Mouse (Mus musculus) left cerebral cortex, adult 18-20 months (tissue): ENCODE data around the gene Top2a. TPM values are rescaled to one million over a fixed set of nuclear protein-coding genes. Genes with fewer than 3 reads are reported as not detected.

ENCODE experiments used
- DNase-seq, 2 experiments: peaks; one replicate each; pipeline ENCODE4 v3.0.0; 2021 to 2022; ENCODE audit warnings: low spot score in 2 of 2, mixed read lengths in 1 of 2
- total RNA-seq, 2 experiments: library from RNA; stranded (reverse); gene quantifications; 2 replicates each; pipeline ENCODE4 v1.2.3; 2021

Top2a gene
- total RNA-seq, 2 experiments from 2014 or later, result 0.40 to 0.67 TPM

- DNase-seq, result no peak
Observed at GRCm38 (mm10) chr11:98964616-98965415, 59.2 kb downstream of the Top2a start.

GRCm38 (mm10) chr11:98964201-98964615 is 59.8 kb downstream of the Top2a start:
- no peak for DNase-seq

GRCm38 (mm10) chr11:98963191-98964021 is 60.6 kb downstream of the Top2a start:
- no peak for DNase-seq

GRCm38 (mm10) chr11:98962421-98963095 is 61.4 kb downstream of the Top2a start:
- DNase-seq, result no peak

- no peak for DNase-seq
Observed at GRCm38 (mm10) chr11:98961766-98962165, 62.2 kb downstream of the Top2a start.

GRCm38 (mm10) chr11:98961051-98961592 is 62.9 kb downstream of the Top2a start:
- DNase-seq, result no peak

- no peak for DNase-seq
Observed at GRCm38 (mm10) chr11:98960313-98960906, 63.6 kb downstream of the Top2a start.

GRCm38 (mm10) chr11:98959437-98960312 is 64.3 kb downstream of the Top2a start:
- peak; percentile 69 to 70 for DNase-seq

GRCm38 (mm10) chr11:98956340-98956739 is 67.6 kb downstream of the Top2a start:
- DNase-seq, result no peak

GRCm38 (mm10) chr11:98955707-98956235 is 68.2 kb downstream of the Top2a start:
- DNase-seq, result no peak

GRCm38 (mm10) chr11:98954801-98955706 is 68.9 kb downstream of the Top2a start:
- DNase-seq, result no peak

GRCm38 (mm10) chr11:98954373-98954772 is 69.6 kb downstream of the Top2a start:
- DNase-seq, result peak in 1 of 2 experiments; percentile 82

- no peak for DNase-seq
Observed at GRCm38 (mm10) chr11:98953835-98954320, 70.1 kb downstream of the Top2a start.

GRCm38 (mm10) chr11:98953361-98953760 is 70.6 kb downstream of the Top2a start:
- no peak for DNase-seq

GRCm38 (mm10) chr11:98952736-98953135 is 71.3 kb downstream of the Top2a start:
- DNase-seq, result no peak

GRCm38 (mm10) chr11:98952111-98952510 is 71.9 kb downstream of the Top2a start:
- DNase-seq, result no peak

- no peak for DNase-seq
Observed at GRCm38 (mm10) chr11:98951026-98951906, 72.7 kb downstream of the Top2a start.
